In genomic region chr7:28951764-28952163, GRCm38 (mm10) we compare ENCODE assay signal across 11 mouse cellular contexts. TPM values are rescaled to one million over a fixed set of nuclear protein-coding genes. Genes with fewer than 3 reads are reported as not detected.
DNase-seq lines count a peak whose midpoint lies in the region; ATAC-seq and TF ChIP-seq lines count a peak whose summit lies in the region.
"Had no signal": no experiment of that assay in that cellular context is flagged by ENCODE, and none has a peak within 500 bp of the region (broad histone marks: within the 10 kb centered on the region; RNA-seq: fewer than 3 reads in every experiment).

No protein-coding gene starts in this region.

- H3K36me3 ChIP-seq in forebrain, embryonic 10.5 days (replicated peaks), result peaks cover 57% of the 10 kb centered on the region
- peaks cover 9% of the 10 kb centered on the region; the same call in 1 of the 2 replicates for H3K36me3 ChIP-seq in forebrain, embryonic 14.5 days (ENCODE audit: control insufficient read depth, insufficient read depth, low read length)
- H3K36me3 ChIP-seq in kidney, embryonic 16.5 days (ENCODE audit: insufficient read depth, low read length), result no peaks in the 10 kb centered on the region
- peaks cover 13% of the 10 kb centered on the region for H3K36me3 ChIP-seq in limb, embryonic 13.5 days

- in situ Hi-C loops in Patski (cut with MboI; ENCODE audit: low pct_unique_long_range_greater_than_20kb), result no loop called here

- POLR2A ChIA-PET in Patski (lab: Charles Lee), result interaction anchor here (0.6 to 1.4 kb wide), 3 partner anchors 21 to 29 kb away, joined by 4 to 6 read pairs (median 4); no protein-coding TSS in a partner anchor

- H3K4me1 ChIP-seq in forebrain, embryonic 10.5 days, result peaks cover 91% of the 10 kb centered on the region
- H3K4me1 ChIP-seq in forebrain, embryonic 14.5 days (ENCODE audit: control insufficient read depth, insufficient read depth, low read length), result peaks cover 23% of the 10 kb centered on the region; the same call in 1 of the 2 replicates
- peaks cover 90% of the 10 kb centered on the region for H3K4me1 ChIP-seq in kidney, embryonic 16.5 days (ENCODE audit: insufficient read depth, low read length)
- peaks cover 97% of the 10 kb centered on the region for H3K4me1 ChIP-seq in limb, embryonic 13.5 days

- no peak for ATAC-seq in forebrain, embryonic 14.5 days
- no peak for ATAC-seq in kidney, embryonic 16.5 days (ENCODE audit: low FRiP score, low TSS enrichment)
- peak; percentile 32 for ATAC-seq in Patski
- ATAC-seq in limb, embryonic 13.5 days (ENCODE audit: low FRiP score, low read depth), result no peak
- ATAC-seq in megakaryocyte-erythroid progenitor cell, adult 5-6 weeks (replicated peaks; ENCODE audit: low FRiP score, low TSS enrichment, poor library complexity, severe bottlenecking), result no peak

- H3K27ac ChIP-seq in forebrain, embryonic 10.5 days, result peak overlapping the region; percentile 84; the same call in 1 of the 2 replicates
- no peak overlapping the region for H3K27ac ChIP-seq in forebrain, embryonic 14.5 days (ENCODE audit: low read depth, low read length)
- peak overlapping the region; percentile 88 for H3K27ac ChIP-seq in kidney, embryonic 16.5 days (ENCODE audit: low read length)
- H3K27ac ChIP-seq in limb, embryonic 13.5 days, result peak overlapping the region; percentile 94

- DNase-seq in forebrain, embryonic 10.5 days (ENCODE audit: extremely low spot score, low spot score), result no peak
- no peak for DNase-seq in forebrain, embryonic 14.5 days (ENCODE audit: low spot score)
- no peak for DNase-seq in kidney, postnatal 10 days
- no peak for DNase-seq in Patski (ENCODE audit: low read depth, low spot score)
- no peak for DNase-seq in spleen, postnatal 14 days (ENCODE audit: low spot score in 2 of 2)
- DNase-seq: adrenal gland, postnatal 14 days; cerebellum, adult 18-20 months; midbrain, embryonic 14.5 days had no signal

- no peak overlapping the region for H3K9ac ChIP-seq in forebrain, embryonic 14.5 days (ENCODE audit: low read length)
- H3K9ac ChIP-seq in kidney, embryonic 16.5 days (replicated peaks; ENCODE audit: low read length), result no peak overlapping the region
- no peak overlapping the region for H3K9ac ChIP-seq in limb, embryonic 13.5 days

- H3K27me3 ChIP-seq in forebrain, embryonic 10.5 days (ENCODE audit: poor library complexity, severe bottlenecking), result no peaks in the 10 kb centered on the region
- H3K27me3 ChIP-seq in forebrain, embryonic 14.5 days (replicated peaks; ENCODE audit: control insufficient read depth, insufficient read depth, low read length), result no peaks in the 10 kb centered on the region
- no peaks in the 10 kb centered on the region for H3K27me3 ChIP-seq in kidney, embryonic 16.5 days (ENCODE audit: insufficient read depth, low read length)
- H3K27me3 ChIP-seq in Patski, result no peaks in the 10 kb centered on the region
- H3K27me3 ChIP-seq in limb, embryonic 13.5 days, result no peaks in the 10 kb centered on the region

- no peaks in the 10 kb centered on the region for H3K9me3 ChIP-seq in forebrain, embryonic 10.5 days
- H3K9me3 ChIP-seq in forebrain, embryonic 14.5 days (replicated peaks; ENCODE audit: control insufficient read depth, low read length), result no peaks in the 10 kb centered on the region
- no peaks in the 10 kb centered on the region for H3K9me3 ChIP-seq in kidney, embryonic 16.5 days (ENCODE audit: low read length)
- H3K9me3 ChIP-seq in limb, embryonic 13.5 days, result no peaks in the 10 kb centered on the region

- CTCF ChIA-PET in Patski (lab: Charles Lee), result interaction anchor here (1.9 kb wide), 1 partner anchor 31 kb away, joined by 5 read pairs; no protein-coding TSS in a partner anchor

- no peak for TF ChIP-seq CTCF in Patski (IDR thresholded peaks at IDR 0.05)

- no peak overlapping the region for H3K4me2 ChIP-seq in forebrain, embryonic 14.5 days (ENCODE audit: low read length)
- no peak overlapping the region for H3K4me2 ChIP-seq in kidney, embryonic 16.5 days (replicated peaks; ENCODE audit: low read depth, low read length)
- peak overlapping the region; percentile 10; the same call in 1 of the 2 replicates for H3K4me2 ChIP-seq in limb, embryonic 13.5 days (replicated peaks)

- H3K4me3 ChIP-seq in forebrain, embryonic 10.5 days, result no peak overlapping the region
- no peak overlapping the region for H3K4me3 ChIP-seq in forebrain, embryonic 14.5 days (ENCODE audit: low read depth, low read length)
- H3K4me3 ChIP-seq in kidney, embryonic 16.5 days (ENCODE audit: low read length), result no peak overlapping the region
- no peak overlapping the region for H3K4me3 ChIP-seq in limb, embryonic 13.5 days

- WGBS in forebrain, embryonic 10.5 days, result 93% methylated on average over 2 of the region's 2 CpGs
- WGBS in forebrain, embryonic 14.5 days, result 95% methylated on average over 2 of the region's 2 CpGs
- WGBS in kidney, embryonic 16.5 days, result 70% methylated on average over 2 of the region's 2 CpGs
- WGBS in limb, embryonic 13.5 days, result 75% methylated on average over 2 of the region's 2 CpGs

RNA-seq across cellular contexts. Expression of gene Actn4, which starts 10.4 kb away (rescaled TPM):
- polyA plus RNA-seq in forebrain, embryonic 10.5 days (2016; fragmentation: Nextera tagmentation; extraction: Ambion mirVana), result 235 and 255 TPM in 2 replicates
- 101 and 128 TPM in 2 replicates for polyA plus RNA-seq in forebrain, embryonic 14.5 days (2014; fragmentation: Nextera tagmentation; extraction: Ambion mirVana)
- polyA plus RNA-seq in kidney, embryonic 16.5 days (2015; fragmentation: Nextera tagmentation; extraction: Ambion mirVana), result 360 and 374 TPM in 2 replicates
- 485 TPM for polyA plus RNA-seq in Patski (2021)
- polyA plus RNA-seq in limb, embryonic 13.5 days (2015; fragmentation: Nextera tagmentation; extraction: Ambion mirVana), result 270 and 300 TPM in 2 replicates
- 93.1 and 106 TPM in 2 replicates for total RNA-seq in megakaryocyte-erythroid progenitor cell, adult 5-6 weeks (2014; fragmentation: Nextera tagmentation)
- 41.1 and 51.7 TPM in 2 replicates for total RNA-seq in megakaryocyte-erythroid progenitor cell, adult 5-6 weeks (2017)

RNA-seq across cellular contexts. Expression of gene Eif3k, which starts 29.9 kb away (rescaled TPM):
- 415 and 425 TPM in 2 replicates for polyA plus RNA-seq in forebrain, embryonic 10.5 days (2016; fragmentation: Nextera tagmentation; extraction: Ambion mirVana)
- polyA plus RNA-seq in forebrain, embryonic 14.5 days (2014; fragmentation: Nextera tagmentation; extraction: Ambion mirVana), result 345 and 412 TPM in 2 replicates
- 406 and 407 TPM in 2 replicates for polyA plus RNA-seq in kidney, embryonic 16.5 days (2015; fragmentation: Nextera tagmentation; extraction: Ambion mirVana)
- 328 TPM for polyA plus RNA-seq in Patski (2021)
- 422 and 454 TPM in 2 replicates for polyA plus RNA-seq in limb, embryonic 13.5 days (2015; fragmentation: Nextera tagmentation; extraction: Ambion mirVana)
- 499 and 586 TPM in 2 replicates for total RNA-seq in megakaryocyte-erythroid progenitor cell, adult 5-6 weeks (2014; fragmentation: Nextera tagmentation)
- 360 and 454 TPM in 2 replicates for total RNA-seq in megakaryocyte-erythroid progenitor cell, adult 5-6 weeks (2017)

RNA-seq across cellular contexts. Expression of gene Map4k1, which starts 30.1 kb away (rescaled TPM):
- polyA plus RNA-seq in forebrain, embryonic 10.5 days (2016; fragmentation: Nextera tagmentation; extraction: Ambion mirVana), result 10.2 and 13.4 TPM in 2 replicates
- 6.1 and 6.9 TPM in 2 replicates for polyA plus RNA-seq in forebrain, embryonic 14.5 days (2014; fragmentation: Nextera tagmentation; extraction: Ambion mirVana)
- 9.7 and 10.1 TPM in 2 replicates for polyA plus RNA-seq in kidney, embryonic 16.5 days (2015; fragmentation: Nextera tagmentation; extraction: Ambion mirVana)
- polyA plus RNA-seq in Patski (2021), result 4.7 TPM
- polyA plus RNA-seq in limb, embryonic 13.5 days (2015; fragmentation: Nextera tagmentation; extraction: Ambion mirVana), result 9.5 and 10.0 TPM in 2 replicates
- total RNA-seq in megakaryocyte-erythroid progenitor cell, adult 5-6 weeks (2014; fragmentation: Nextera tagmentation), result 64.1 and 76.8 TPM in 2 replicates
- 42.6 and 47.9 TPM in 2 replicates for total RNA-seq in megakaryocyte-erythroid progenitor cell, adult 5-6 weeks (2017)
